Mouse (Mus musculus): ENCODE data around the gene Usp40. TPM values are rescaled to one million over a fixed set of nuclear protein-coding genes. Genes with fewer than 3 reads are reported as not detected.

Gene Usp40
- polyA plus RNA-seq, 1 experiment from 2014 or later = 9.2 TPM

- peak; percentile 54; the same call in 1 of the 2 replicates for ATAC-seq
- Histone ChIP-seq H3K36me3 (replicated peaks; ENCODE audit: insufficient read depth, low read length) (peaks cover 11% of the 10 kb centered on the region), H3K4me2 (ENCODE audit: low read depth, low read length) (no peak overlapping the region), H3K9ac (replicated peaks) (no peak overlapping the region), H3K27ac (ENCODE audit: low read depth) (no peak overlapping the region), H3K4me1 (ENCODE audit: insufficient read depth) (peaks cover 14% of the 10 kb centered on the region), H3K4me3 (ENCODE audit: low read depth, low read length) (no peak overlapping the region), H3K9me3 (ENCODE audit: low read length) (no peaks in the 10 kb centered on the region), H3K27me3 (ENCODE audit: insufficient read depth, low read length) (no peaks in the 10 kb centered on the region)
- 58% methylated on average over 3 of the region's 3 CpGs for WGBS (ENCODE audit: insufficient replicate concordance)
- DNase-seq = no peak
- TF ChIP-seq CTCF (IDR thresholded peaks at IDR 0.05; ENCODE audit: low read depth) (no peak), EP300 (IDR thresholded peaks at IDR 0.05; ENCODE audit: low read depth) (no peak)
Measured at GRCm38 (mm10) chr1:87908736-87909135, 99.6 kb downstream of the Usp40 start.

GRCm38 (mm10) chr1:87908006-87908405 lies 100.3 kb downstream of the Usp40 start:
- DNase-seq = no peak
- Histone ChIP-seq H3K27me3 (ENCODE audit: insufficient read depth, low read length) (no peaks in the 10 kb centered on the region), H3K4me2 (ENCODE audit: low read depth, low read length) (no peak overlapping the region), H3K4me1 (ENCODE audit: insufficient read depth) (peaks cover 14% of the 10 kb centered on the region), H3K36me3 (replicated peaks; ENCODE audit: insufficient read depth, low read length) (peaks cover 11% of the 10 kb centered on the region), H3K9me3 (ENCODE audit: low read length) (no peaks in the 10 kb centered on the region), H3K27ac (ENCODE audit: low read depth) (no peak overlapping the region), H3K4me3 (ENCODE audit: low read depth, low read length) (no peak overlapping the region), H3K9ac (replicated peaks) (no peak overlapping the region)
- ATAC-seq = no peak
- WGBS (ENCODE audit: insufficient replicate concordance) = 82% methylated on average over 2 of the region's 2 CpGs
- TF ChIP-seq EP300 (IDR thresholded peaks at IDR 0.05; ENCODE audit: low read depth) (no peak), CTCF (IDR thresholded peaks at IDR 0.05; ENCODE audit: low read depth) (no peak)

- Histone ChIP-seq H3K4me2 (ENCODE audit: low read depth, low read length) (no peak overlapping the region), H3K4me1 (ENCODE audit: insufficient read depth) (peaks cover 21% of the 10 kb centered on the region), H3K9me3 (ENCODE audit: low read length) (no peaks in the 10 kb centered on the region), H3K36me3 (replicated peaks; ENCODE audit: insufficient read depth, low read length) (peaks cover 11% of the 10 kb centered on the region), H3K27ac (ENCODE audit: low read depth) (no peak overlapping the region), H3K4me3 (ENCODE audit: low read depth, low read length) (no peak overlapping the region), H3K9ac (replicated peaks) (no peak overlapping the region), H3K27me3 (ENCODE audit: insufficient read depth, low read length) (no peaks in the 10 kb centered on the region)
- TF ChIP-seq EP300 (IDR thresholded peaks at IDR 0.05; ENCODE audit: low read depth) (no peak), CTCF (IDR thresholded peaks at IDR 0.05; ENCODE audit: low read depth) (peak; percentile 60)
- DNase-seq = no peak
- WGBS (ENCODE audit: insufficient replicate concordance) = 69% methylated on average over 5 of the region's 5 CpGs
- no peak for ATAC-seq
Measured at GRCm38 (mm10) chr1:87906361-87906956, 101.9 kb downstream of the Usp40 start.

- Histone ChIP-seq H3K27me3 (ENCODE audit: insufficient read depth, low read length) (no peaks in the 10 kb centered on the region), H3K36me3 (replicated peaks; ENCODE audit: insufficient read depth, low read length) (peaks cover 2% of the 10 kb centered on the region; the same call in 1 of the 2 replicates), H3K27ac (ENCODE audit: low read depth) (no peak overlapping the region), H3K4me2 (ENCODE audit: low read depth, low read length) (no peak overlapping the region), H3K9me3 (ENCODE audit: low read length) (no peaks in the 10 kb centered on the region), H3K4me3 (ENCODE audit: low read depth, low read length) (no peak overlapping the region), H3K9ac (replicated peaks) (no peak overlapping the region), H3K4me1 (ENCODE audit: insufficient read depth) (peaks cover 35% of the 10 kb centered on the region)
- ATAC-seq (no peak), DNase-seq (no peak)
- TF ChIP-seq CTCF (IDR thresholded peaks at IDR 0.05; ENCODE audit: low read depth) (no peak), EP300 (IDR thresholded peaks at IDR 0.05; ENCODE audit: low read depth) (no peak)
Measured at GRCm38 (mm10) chr1:87902186-87902585, 106.2 kb downstream of the Usp40 start.

- 44% methylated on average over 6 of the region's 6 CpGs for WGBS (ENCODE audit: insufficient replicate concordance)
- DNase-seq (peak; percentile 69), ATAC-seq (peak; percentile 95)
- H3K9me3 ChIP-seq (ENCODE audit: low read length) = no peaks in the 10 kb centered on the region
- H3K4me3 ChIP-seq (ENCODE audit: low read depth, low read length) = no peak overlapping the region
- H3K27ac ChIP-seq (ENCODE audit: low read depth) = peak overlapping the region; percentile 81
- no peak overlapping the region for H3K9ac ChIP-seq (replicated peaks)
- H3K4me1 ChIP-seq (ENCODE audit: insufficient read depth) = peaks cover 39% of the 10 kb centered on the region
- TF ChIP-seq EP300 (IDR thresholded peaks at IDR 0.05; ENCODE audit: low read depth) (no peak), CTCF (IDR thresholded peaks at IDR 0.05; ENCODE audit: low read depth) (peak; percentile 8; the same call in 1 of the 2 replicates)
- peak overlapping the region; percentile 45 for H3K4me2 ChIP-seq (ENCODE audit: low read depth, low read length)
- H3K27me3 ChIP-seq (ENCODE audit: insufficient read depth, low read length) = no peaks in the 10 kb centered on the region
- H3K36me3 ChIP-seq (replicated peaks; ENCODE audit: insufficient read depth, low read length) = no peaks in the 10 kb centered on the region; the same call in 1 of the 2 replicates
Measured at GRCm38 (mm10) chr1:87900979-87901378, 107.4 kb downstream of the Usp40 start.

GRCm38 (mm10) chr1:87899701-87900100 lies 108.7 kb downstream of the Usp40 start:
- Histone ChIP-seq H3K9ac (replicated peaks) (no peak overlapping the region), H3K4me2 (ENCODE audit: low read depth, low read length) (no peak overlapping the region), H3K4me3 (ENCODE audit: low read depth, low read length) (no peak overlapping the region), H3K36me3 (replicated peaks; ENCODE audit: insufficient read depth, low read length) (no peaks in the 10 kb centered on the region; the same call in 1 of the 2 replicates), H3K9me3 (ENCODE audit: low read length) (no peaks in the 10 kb centered on the region), H3K27ac (ENCODE audit: low read depth) (no peak overlapping the region), H3K4me1 (ENCODE audit: insufficient read depth) (peaks cover 42% of the 10 kb centered on the region), H3K27me3 (ENCODE audit: insufficient read depth, low read length) (no peaks in the 10 kb centered on the region)
- WGBS (ENCODE audit: insufficient replicate concordance) = 29% methylated on average over 2 of the region's 2 CpGs
- ATAC-seq = no peak
- no peak for TF ChIP-seq CTCF (IDR thresholded peaks at IDR 0.05; ENCODE audit: low read depth)
- no peak for TF ChIP-seq EP300 (IDR thresholded peaks at IDR 0.05; ENCODE audit: low read depth)
- DNase-seq = no peak

Measured in liver, postnatal 0 days (tissue).